Mouse (Mus musculus) urinary bladder, postnatal 14 days (tissue): ENCODE data around the gene Anpep.

Experiments used
- DNase-seq: peaks from one replicate; pipeline ENCODE4 v3.0.0; 2021; ENCODE audit warnings: low spot score

Gene Anpep

DNA sequence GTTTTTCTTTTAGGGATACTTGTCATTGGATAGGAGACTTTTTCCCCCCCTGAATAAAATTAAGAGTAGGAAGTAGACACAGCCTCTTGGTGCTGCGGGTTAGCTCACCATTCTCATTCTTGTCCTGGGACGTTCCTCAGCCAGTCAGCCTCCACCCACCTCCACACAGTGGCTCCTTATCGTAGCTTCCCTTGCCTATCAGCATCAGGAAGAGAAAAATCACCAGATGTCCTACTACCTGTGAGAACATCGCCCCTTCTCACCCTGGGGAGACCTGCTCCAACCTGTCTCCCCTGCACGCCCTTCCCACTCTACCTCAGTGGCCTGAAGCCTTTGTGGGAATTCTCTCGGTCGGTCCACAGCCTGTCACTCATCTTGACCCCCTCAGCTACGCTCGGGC, at the start of gene Anpep:
Gene Anpep (minus strand): TSS at position 249 of the 400 bp plus-strand sequence.
- no peak for DNase-seq

- DNase-seq, result no peak
These were observed 46.5 kb upstream of the Anpep start for GRCm38 (mm10) chr7:79907356-79907755.

DNA sequence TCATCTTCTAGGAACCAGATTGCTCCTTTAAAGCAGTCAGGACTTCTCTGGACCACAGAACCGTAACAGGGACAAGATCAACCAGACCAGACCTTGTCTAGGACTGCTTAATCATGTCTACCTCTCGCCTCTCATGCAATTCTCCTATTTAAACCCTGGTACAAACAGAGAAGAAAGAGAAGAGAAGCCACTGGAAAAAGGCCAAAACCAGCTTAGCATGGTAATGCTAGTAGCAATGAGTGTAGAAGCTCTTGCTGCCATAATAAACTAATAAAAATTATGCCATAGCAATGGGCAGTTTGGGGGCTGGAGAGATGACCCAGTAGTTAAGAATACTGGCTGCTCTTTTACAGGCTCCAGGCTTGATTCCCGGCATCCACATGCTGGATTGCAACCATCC, 46.1 kb upstream of the Anpep start:
- no peak for DNase-seq

- no peak for DNase-seq
These were observed 44.3 kb upstream of the Anpep start for GRCm38 (mm10) chr7:79905193-79905592.

GRCm38 (mm10) chr7:79903160-79903792, 42.4 kb upstream of the Anpep start:
- DNase-seq, result no peak

DNA sequence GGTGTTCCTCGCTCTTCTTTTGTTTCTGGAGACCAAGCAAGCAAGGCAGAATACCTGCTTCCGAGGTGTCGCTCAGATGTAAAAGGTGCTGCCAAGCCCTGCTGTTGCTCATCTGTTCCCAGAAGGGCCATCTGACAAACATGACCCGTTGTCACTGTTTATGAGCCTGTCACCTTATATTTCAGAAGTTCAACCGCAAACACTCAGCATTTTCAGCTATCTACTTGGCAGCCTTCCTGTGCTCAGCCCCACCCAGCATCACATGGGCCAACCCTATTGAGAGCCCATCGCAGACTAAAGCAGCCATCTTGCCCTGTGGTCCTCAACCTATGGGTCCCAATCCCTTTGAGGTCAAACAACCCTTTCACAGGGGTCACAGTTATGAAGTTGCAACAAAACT, 39.9 kb upstream of the Anpep start:
- no peak for DNase-seq

DNA sequence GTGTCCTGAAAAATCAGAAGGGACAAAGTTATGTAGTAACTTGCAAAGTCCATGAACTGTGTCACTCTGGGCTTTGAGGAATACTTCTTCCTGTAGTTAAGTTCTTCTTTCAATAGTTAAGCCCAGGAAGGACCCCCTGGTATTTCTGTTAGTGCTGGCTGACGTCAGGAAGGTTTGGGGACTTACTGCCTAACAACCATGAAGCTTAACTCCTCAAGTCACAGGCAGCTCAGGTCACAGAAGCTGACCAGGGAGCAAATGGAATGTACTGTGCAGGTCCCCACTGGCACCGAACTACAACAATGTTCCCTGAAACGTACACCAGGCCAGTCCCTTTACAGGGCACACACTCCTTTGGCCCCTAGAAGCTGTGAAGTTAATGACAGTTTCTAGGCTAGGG, 34.4 kb upstream of the Anpep start:
- DNase-seq, result no peak

- DNase-seq, result no peak
These were observed 33.9 kb upstream of the Anpep start for GRCm38 (mm10) chr7:79894790-79895189.

- DNase-seq, result no peak
These were observed 31.9 kb upstream of the Anpep start for GRCm38 (mm10) chr7:79892576-79893428.

- DNase-seq, result no peak
These were observed 29.8 kb upstream of the Anpep start for GRCm38 (mm10) chr7:79890436-79891221.

DNA sequence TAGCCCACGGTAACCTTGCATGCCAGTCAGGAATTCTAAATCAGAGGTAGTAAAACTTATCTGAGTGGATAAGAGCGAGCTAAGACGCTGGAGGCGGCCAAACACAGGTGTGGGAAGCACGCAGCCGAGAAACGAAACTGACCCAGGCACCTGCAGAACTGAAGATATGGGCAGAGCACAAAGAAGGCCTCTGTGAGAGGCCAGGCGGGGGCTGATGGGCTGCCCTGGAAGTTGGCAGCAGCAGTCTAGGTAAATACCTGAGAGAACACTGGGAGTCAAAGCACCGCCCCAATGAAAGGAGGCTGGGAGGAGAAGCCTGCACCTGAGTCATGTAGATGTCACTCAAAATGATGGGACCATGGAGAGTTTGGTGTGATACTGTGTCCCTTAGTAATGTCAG, 27.7 kb upstream of the Anpep start:
- DNase-seq, result no peak

DNA sequence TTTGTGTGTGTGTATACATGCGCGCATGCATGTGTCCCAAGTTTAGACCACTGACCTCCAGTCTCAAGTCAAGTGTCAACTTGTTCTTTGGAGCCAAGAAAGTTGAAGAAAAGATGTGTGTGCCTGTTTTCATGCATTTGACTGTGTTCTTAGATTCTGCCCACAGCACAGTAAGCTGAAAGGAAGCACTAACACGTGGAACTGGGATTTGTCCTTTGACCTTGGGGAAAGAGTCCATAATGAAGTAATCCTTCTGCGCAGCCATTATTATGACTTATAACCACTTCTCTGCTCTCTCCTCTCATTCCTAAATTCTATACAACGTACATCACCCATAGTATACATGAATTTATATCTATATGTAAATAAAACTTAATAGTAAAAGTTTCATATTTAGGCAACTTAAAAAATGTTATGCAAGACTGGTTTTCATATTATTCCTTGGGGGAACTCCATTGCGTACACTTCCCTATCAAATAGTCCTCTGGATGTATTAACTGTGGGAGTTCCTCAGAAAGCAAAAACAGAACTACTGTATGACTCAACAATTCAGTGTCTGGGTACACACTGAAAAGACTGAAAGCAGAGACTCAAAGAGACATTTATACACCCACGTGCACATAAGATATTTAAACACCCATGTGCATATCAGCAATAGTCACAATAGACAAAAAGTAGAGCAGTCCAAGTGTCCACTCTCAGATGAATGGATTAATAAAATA, 22.9 kb upstream of the Anpep start:
- no peak for DNase-seq

GRCm38 (mm10) chr7:79881901-79882300, 21.0 kb upstream of the Anpep start:
- no peak for DNase-seq

DNA sequence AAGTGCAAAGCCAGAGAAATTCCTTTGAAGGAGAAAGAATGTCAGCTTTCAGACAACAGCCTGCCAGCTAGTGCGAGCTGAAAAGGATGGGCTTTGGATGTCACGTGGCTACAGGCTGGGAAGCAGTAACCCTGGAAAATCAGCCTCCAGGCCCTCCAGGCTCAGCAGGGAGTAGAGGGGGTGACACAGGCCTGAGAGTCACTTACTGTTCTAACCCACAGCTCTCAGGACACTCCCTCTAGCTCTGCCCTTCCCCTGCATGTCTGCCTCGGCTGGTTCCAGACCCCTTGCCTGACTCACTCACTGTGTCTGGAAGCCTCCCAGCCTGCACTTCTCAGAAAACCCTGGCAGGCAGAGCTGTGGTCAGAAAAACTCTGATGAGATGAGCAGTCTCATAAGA, 20.1 kb upstream of the Anpep start:
- DNase-seq, result peak; percentile 51

DNA sequence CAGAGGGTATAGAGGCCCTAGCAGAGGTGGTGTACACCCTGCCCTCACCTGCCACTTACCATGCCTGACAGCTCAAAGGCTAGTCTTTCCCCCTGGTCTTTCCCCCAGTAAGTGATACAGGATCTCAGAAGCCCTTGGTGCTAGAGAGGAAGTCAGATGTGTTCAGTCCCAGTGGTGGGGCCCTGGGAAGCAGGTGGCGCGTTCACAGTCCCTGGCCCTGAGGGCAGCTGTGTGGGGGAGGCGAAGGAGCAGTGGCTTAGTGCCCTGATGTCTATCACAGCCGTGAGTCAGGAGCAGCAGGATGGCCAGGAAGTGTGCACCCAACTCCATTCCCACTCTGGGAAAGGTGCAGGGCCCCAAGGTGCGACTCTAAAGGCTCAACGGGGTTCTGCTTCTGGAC, 19.2 kb upstream of the Anpep start:
- no peak for DNase-seq

DNA sequence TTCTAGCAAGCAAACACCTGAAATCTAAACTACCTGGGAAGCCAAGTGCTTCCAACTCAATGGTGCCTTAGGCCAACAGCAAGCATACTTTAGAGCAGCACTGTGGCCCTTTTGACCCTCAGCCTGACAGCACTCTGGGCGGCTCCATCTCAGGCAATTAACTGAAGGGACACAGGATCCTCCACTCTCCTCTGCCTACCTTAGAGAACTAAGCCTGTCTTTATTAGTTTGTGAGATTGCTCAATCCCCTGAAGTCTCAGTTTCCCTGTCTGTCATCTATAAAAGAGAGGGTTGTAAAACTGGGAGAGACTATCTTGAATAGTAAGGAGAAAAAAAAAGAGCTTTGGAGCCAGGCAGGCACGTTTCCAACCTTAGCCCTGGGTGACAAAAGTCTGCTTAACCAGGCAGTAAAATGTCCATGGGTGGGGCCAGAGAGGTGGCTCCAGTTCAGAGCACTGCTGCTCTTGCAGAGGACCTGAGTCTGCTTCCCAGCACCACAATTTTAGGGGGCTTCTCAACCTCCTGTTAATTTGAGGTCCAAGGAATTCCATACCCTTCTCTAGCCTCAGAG, 17.7 kb upstream of the Anpep start:
- DNase-seq, result no peak

- DNase-seq, result no peak
These were observed 12.5 kb upstream of the Anpep start for GRCm38 (mm10) chr7:79873407-79873806.

GRCm38 (mm10) chr7:79871797-79872345, 11.0 kb upstream of the Anpep start:
- no peak for DNase-seq

- DNase-seq, result no peak
These were observed 8.3 kb upstream of the Anpep start for GRCm38 (mm10) chr7:79869072-79869719.

DNA sequence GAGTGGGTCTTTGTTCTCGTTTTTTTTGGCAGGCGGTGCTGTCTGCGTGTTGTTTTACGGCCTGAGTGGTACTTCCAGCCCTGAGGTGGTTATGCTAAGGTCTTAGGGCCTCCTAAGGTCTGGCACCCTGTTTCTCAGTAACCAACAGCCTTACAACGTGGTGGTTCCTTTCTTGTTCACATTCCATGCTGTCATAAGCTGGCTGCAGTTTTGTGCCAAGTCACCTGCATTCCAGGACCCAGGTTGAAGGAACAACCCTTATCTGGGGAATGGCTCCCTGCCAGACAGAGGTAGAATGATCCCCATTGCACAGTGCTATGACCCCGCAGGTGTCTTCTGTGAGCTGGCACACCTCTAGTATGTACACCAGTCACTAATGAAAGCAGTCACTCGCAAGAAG, 7.6 kb upstream of the Anpep start:
- no peak for DNase-seq

- peak; percentile 37 for DNase-seq
These were observed 7.0 kb upstream of the Anpep start for GRCm38 (mm10) chr7:79867861-79868260.
